Mouse (Mus musculus): ENCODE measurements around the gene Stub1.
A peak's percentile ranks its signal among the peaks of the same experiment; 100 is the strongest.

Gene Stub1

GRCm38 (mm10) chr17:25867836-25868600 lies 34.8 kb upstream of the Stub1 start:
- peak; percentile 62 for DNase-seq

- DNase-seq: no peak
Observed at GRCm38 (mm10) chr17:25867509-25867835, 34.3 kb upstream of the Stub1 start.

- no peak for DNase-seq
Observed at GRCm38 (mm10) chr17:25866172-25866571, 33.0 kb upstream of the Stub1 start.

GRCm38 (mm10) chr17:25865288-25865687 lies 32.1 kb upstream of the Stub1 start:
- DNase-seq: no peak

- DNase-seq: no peak
Observed at GRCm38 (mm10) chr17:25864311-25864710, 31.1 kb upstream of the Stub1 start.

- DNase-seq: no peak
Observed at GRCm38 (mm10) chr17:25863681-25864080, 30.5 kb upstream of the Stub1 start.

GRCm38 (mm10) chr17:25861704-25862612 lies 28.8 kb upstream of the Stub1 start:
- no peak for DNase-seq

- DNase-seq: peak; percentile 85
Observed at GRCm38 (mm10) chr17:25860832-25861703, 27.9 kb upstream of the Stub1 start, which contains the start of gene Wdr90. Gene Wdr90 (minus strand): TSS chr17:25861501.

GRCm38 (mm10) chr17:25860229-25860628 lies 27.0 kb upstream of the Stub1 start:
- no peak for DNase-seq

- DNase-seq: peak; percentile 90
Observed at GRCm38 (mm10) chr17:25844396-25844901, 11.2 kb upstream of the Stub1 start, which contains the start of gene Rhot2. Gene Rhot2 (minus strand): TSS chr17:25844851.

GRCm38 (mm10) chr17:25843636-25844395 lies 10.6 kb upstream of the Stub1 start:
- no peak for DNase-seq

- no peak for DNase-seq
Observed at GRCm38 (mm10) chr17:25843122-25843521, 9.9 kb upstream of the Stub1 start.

- DNase-seq: no peak
Observed at GRCm38 (mm10) chr17:25842509-25842908, 9.3 kb upstream of the Stub1 start.

GRCm38 (mm10) chr17:25841117-25841880 lies 8.1 kb upstream of the Stub1 start, which contains the start of gene Gm20683:
Gene Gm20683 (minus strand): TSS chr17:25841763.
- DNase-seq: no peak

- no peak for DNase-seq
Observed at GRCm38 (mm10) chr17:25840519-25840918, 7.3 kb upstream of the Stub1 start.

GRCm38 (mm10) chr17:25839455-25840235 lies 6.4 kb upstream of the Stub1 start:
- no peak for DNase-seq

- DNase-seq: no peak
Observed at GRCm38 (mm10) chr17:25838904-25839303, 5.7 kb upstream of the Stub1 start.

GRCm38 (mm10) chr17:25837533-25837932 lies 4.3 kb upstream of the Stub1 start:
- DNase-seq: no peak

- peak; percentile 86 for DNase-seq
Observed at GRCm38 (mm10) chr17:25837076-25837410, 3.8 kb upstream of the Stub1 start, which contains the start of gene Rhbdl1. Gene Rhbdl1 (minus strand): TSS chr17:25837295.

- no peak for DNase-seq
Observed at GRCm38 (mm10) chr17:25836397-25837075, 3.3 kb upstream of the Stub1 start.
